Mouse (Mus musculus): ENCODE measurements at regions not wholly inside any gene's neighbourhood (a gene's known extent, or its start where the extent isn't known, plus 50 kb on each side); places are given as distances from the start of the nearest gene placed in this dataset.

DNA sequence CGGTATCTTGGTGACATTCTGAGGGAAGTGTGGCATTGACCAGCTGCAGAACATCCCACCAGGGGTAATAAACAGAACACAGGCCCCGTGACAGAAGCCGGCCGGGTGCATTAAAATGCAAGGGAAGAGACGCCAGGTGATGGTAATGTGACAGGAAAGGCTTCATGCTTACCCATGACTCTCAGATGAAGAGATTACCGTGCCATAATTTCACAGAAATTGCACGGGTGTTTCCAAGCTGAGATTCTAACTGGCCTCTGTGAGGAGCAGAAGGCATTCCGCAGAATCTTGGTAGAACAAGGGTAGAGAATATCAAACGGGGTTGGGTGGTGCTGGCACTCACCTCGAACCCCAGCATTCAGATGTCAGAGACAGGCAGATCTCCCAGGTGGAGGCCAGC lies 362.4 kb upstream of the 3110018I06Rik start:
- Histone ChIP-seq H3K79me3 (ENCODE audit: low read depth) (no peaks in the 10 kb centered on the region), H3K27me3 (ENCODE audit: control insufficient read depth, insufficient read depth, insufficient read length) (no peaks in the 10 kb centered on the region), H3ac (ENCODE audit: control insufficient read depth, insufficient read length, low read depth) (no peak overlapping the region), H3K36me3 (ENCODE audit: control insufficient read depth, insufficient read depth) (no peaks in the 10 kb centered on the region), H3K79me2 (ENCODE audit: control insufficient read depth, insufficient read depth) (no peaks in the 10 kb centered on the region), H3K4me3 (ENCODE audit: insufficient read depth, poor library complexity, severe bottlenecking) (no peak overlapping the region)
- no peak for TF ChIP-seq CEBPB (IDR thresholded peaks at IDR 0.05; ENCODE audit: low read depth)
- TF ChIP-seq USF1 (IDR thresholded peaks at IDR 0.05; ENCODE audit: low read depth) = no peak
- TF ChIP-seq FOSL1 (IDR thresholded peaks at IDR 0.05; ENCODE audit: insufficient read depth, low read length, poor library complexity, severe bottlenecking) = no peak
- TF ChIP-seq MYOD1 (IDR thresholded peaks at IDR 0.05; ENCODE audit: control insufficient read depth, insufficient read length, low read depth) = no peak
- no peak for TF ChIP-seq CTCF (IDR thresholded peaks at IDR 0.05; ENCODE audit: control insufficient read depth, insufficient read depth, insufficient read length)
- TF ChIP-seq MAX (IDR thresholded peaks at IDR 0.05) = no peak
- no peak for TF ChIP-seq MYOG (IDR thresholded peaks at IDR 0.05; ENCODE audit: control insufficient read depth, extremely low read depth, insufficient read length)

DNA sequence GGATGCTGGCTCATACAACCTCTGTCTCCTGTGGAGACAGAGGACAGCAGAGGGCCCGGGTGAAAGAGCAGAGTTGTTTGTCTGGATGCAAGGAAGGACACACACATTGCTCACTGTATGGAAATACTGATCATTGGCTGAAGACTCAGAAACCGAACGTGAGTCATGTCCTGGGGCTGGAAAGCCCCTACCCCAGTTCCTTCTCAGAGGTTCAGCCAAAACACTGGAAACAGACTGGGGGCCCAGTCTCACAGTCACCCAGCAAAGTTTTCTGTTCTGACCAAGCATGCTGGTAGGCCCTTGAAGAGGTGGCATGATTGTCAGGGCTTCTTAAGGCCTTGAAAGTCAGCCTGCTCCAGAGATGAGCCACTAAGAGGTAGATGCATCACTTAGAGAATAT lies 360.8 kb upstream of the 3110018I06Rik start:
- Histone ChIP-seq H3K4me3 (ENCODE audit: insufficient read depth, poor library complexity, severe bottlenecking) (no peak overlapping the region), H3K79me3 (ENCODE audit: low read depth) (no peaks in the 10 kb centered on the region), H3K79me2 (ENCODE audit: control insufficient read depth, insufficient read depth) (no peaks in the 10 kb centered on the region), H3K27me3 (ENCODE audit: control insufficient read depth, insufficient read depth, insufficient read length) (no peaks in the 10 kb centered on the region), H3K36me3 (ENCODE audit: control insufficient read depth, insufficient read depth) (no peaks in the 10 kb centered on the region), H3ac (ENCODE audit: control insufficient read depth, insufficient read length, low read depth) (no peak overlapping the region)
- TF ChIP-seq MYOG (IDR thresholded peaks at IDR 0.05; ENCODE audit: control insufficient read depth, extremely low read depth, insufficient read length) (no peak), MYOD1 (IDR thresholded peaks at IDR 0.05; ENCODE audit: control insufficient read depth, insufficient read length, low read depth) (no peak), MAX (IDR thresholded peaks at IDR 0.05) (no peak), CEBPB (IDR thresholded peaks at IDR 0.05; ENCODE audit: low read depth) (no peak), USF1 (IDR thresholded peaks at IDR 0.05; ENCODE audit: low read depth) (no peak), FOSL1 (IDR thresholded peaks at IDR 0.05; ENCODE audit: insufficient read depth, low read length, poor library complexity, severe bottlenecking) (no peak), CTCF (IDR thresholded peaks at IDR 0.05; ENCODE audit: control insufficient read depth, insufficient read depth, insufficient read length) (no peak)

DNA sequence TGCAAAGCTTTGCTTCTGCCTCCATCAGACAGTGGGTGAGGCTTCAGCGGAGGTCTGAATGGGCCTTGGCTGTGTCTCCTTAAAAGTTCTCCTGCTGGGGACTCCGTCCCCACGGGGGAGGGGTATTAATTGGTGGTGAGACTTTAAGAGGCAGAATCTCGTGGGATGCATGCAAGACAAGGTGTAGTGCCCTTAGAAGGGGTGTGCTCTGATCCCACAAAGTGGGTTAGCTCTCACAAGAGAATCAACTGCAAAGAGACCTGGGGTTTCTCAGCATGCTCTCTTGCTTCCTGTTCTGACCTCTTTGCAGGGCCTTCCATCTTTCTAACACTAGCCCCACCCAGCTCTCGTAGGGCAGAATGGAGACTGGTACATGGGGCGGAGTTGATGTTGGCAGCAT lies 359.2 kb upstream of the 3110018I06Rik start:
- Histone ChIP-seq H3K79me3 (ENCODE audit: low read depth) (no peaks in the 10 kb centered on the region), H3K27me3 (ENCODE audit: control insufficient read depth, insufficient read depth, insufficient read length) (no peaks in the 10 kb centered on the region), H3K4me3 (ENCODE audit: insufficient read depth, poor library complexity, severe bottlenecking) (no peak overlapping the region)

DNA sequence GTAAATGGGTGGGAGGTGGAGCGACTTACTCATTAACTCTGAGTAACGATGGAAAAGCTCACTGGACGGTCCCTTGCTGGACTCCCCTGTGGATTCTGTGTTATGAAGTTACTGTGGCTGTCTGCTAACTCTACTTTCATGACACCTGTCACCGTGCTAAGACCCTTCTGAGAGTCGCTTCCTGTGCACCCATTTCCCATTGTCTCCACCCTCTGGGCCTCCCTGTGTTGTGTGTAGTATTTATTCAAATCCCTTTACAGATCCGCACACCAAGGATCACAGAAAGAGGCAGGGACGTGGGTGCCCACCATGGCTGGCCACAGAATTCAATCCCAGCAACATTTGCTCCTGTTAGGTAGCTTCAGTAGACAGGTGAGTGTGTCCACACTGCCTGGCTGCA lies 357.1 kb upstream of the 3110018I06Rik start:
- no peaks in the 10 kb centered on the region for H3K36me3 ChIP-seq (ENCODE audit: control insufficient read depth, insufficient read depth)
- no peak overlapping the region for H3ac ChIP-seq (ENCODE audit: control insufficient read depth, insufficient read length, low read depth)
- no peaks in the 10 kb centered on the region for H3K79me2 ChIP-seq (ENCODE audit: control insufficient read depth, insufficient read depth)
- H3K4me3 ChIP-seq (ENCODE audit: insufficient read depth, poor library complexity, severe bottlenecking) = no peak overlapping the region
- H3K27me3 ChIP-seq (ENCODE audit: control insufficient read depth, insufficient read depth, insufficient read length) = no peaks in the 10 kb centered on the region
- no peaks in the 10 kb centered on the region for H3K79me3 ChIP-seq (ENCODE audit: low read depth)
- TF ChIP-seq MAX (IDR thresholded peaks at IDR 0.05) (no peak), CEBPB (IDR thresholded peaks at IDR 0.05; ENCODE audit: low read depth) (no peak), MYOD1 (IDR thresholded peaks at IDR 0.05; ENCODE audit: control insufficient read depth, insufficient read length, low read depth) (no peak), USF1 (IDR thresholded peaks at IDR 0.05; ENCODE audit: low read depth) (no peak), FOSL1 (IDR thresholded peaks at IDR 0.05; ENCODE audit: insufficient read depth, low read length, poor library complexity, severe bottlenecking) (no peak), CTCF (IDR thresholded peaks at IDR 0.05; ENCODE audit: control insufficient read depth, insufficient read depth, insufficient read length) (no peak), MYOG (IDR thresholded peaks at IDR 0.05; ENCODE audit: control insufficient read depth, extremely low read depth, insufficient read length) (no peak)

More for the DNA sequence above, 359.2 kb upstream of the 3110018I06Rik start:
- H3K36me3 ChIP-seq (ENCODE audit: control insufficient read depth, insufficient read depth) = no peaks in the 10 kb centered on the region
- no peaks in the 10 kb centered on the region for H3K79me2 ChIP-seq (ENCODE audit: control insufficient read depth, insufficient read depth)
- no peak for TF ChIP-seq MYOG (IDR thresholded peaks at IDR 0.05; ENCODE audit: control insufficient read depth, extremely low read depth, insufficient read length)
- no peak for TF ChIP-seq CTCF (IDR thresholded peaks at IDR 0.05; ENCODE audit: control insufficient read depth, insufficient read depth, insufficient read length)
- no peak for TF ChIP-seq FOSL1 (IDR thresholded peaks at IDR 0.05; ENCODE audit: insufficient read depth, low read length, poor library complexity, severe bottlenecking)
- no peak for TF ChIP-seq MYOD1 (IDR thresholded peaks at IDR 0.05; ENCODE audit: control insufficient read depth, insufficient read length, low read depth)
- no peak for TF ChIP-seq MAX (IDR thresholded peaks at IDR 0.05)
- no peak for TF ChIP-seq USF1 (IDR thresholded peaks at IDR 0.05; ENCODE audit: low read depth)
- TF ChIP-seq CEBPB (IDR thresholded peaks at IDR 0.05; ENCODE audit: low read depth) = no peak
- no peak overlapping the region for H3ac ChIP-seq (ENCODE audit: control insufficient read depth, insufficient read length, low read depth)

DNA sequence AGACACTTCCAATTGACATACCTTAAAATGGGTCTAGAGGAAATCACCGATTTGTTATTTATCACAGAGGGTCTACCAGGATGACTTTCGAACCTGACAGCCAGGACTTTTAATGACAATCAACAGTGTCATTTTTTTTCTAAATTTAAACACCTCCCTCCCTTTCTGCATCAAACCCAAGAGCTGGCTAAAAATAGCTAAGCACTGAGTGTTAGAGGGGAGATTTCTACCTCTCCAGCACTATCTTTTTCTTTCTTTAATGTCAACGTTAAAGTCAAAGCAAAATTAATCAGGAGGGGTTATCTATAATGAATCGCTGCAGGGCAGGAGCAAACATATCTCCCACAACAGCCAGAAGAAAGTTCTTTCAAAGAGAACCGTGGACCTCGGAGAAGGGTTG lies 356.6 kb upstream of the 3110018I06Rik start:
- TF ChIP-seq CTCF (IDR thresholded peaks at IDR 0.05; ENCODE audit: control insufficient read depth, insufficient read depth, insufficient read length) (no peak), FOSL1 (IDR thresholded peaks at IDR 0.05; ENCODE audit: insufficient read depth, low read length, poor library complexity, severe bottlenecking) (no peak), MYOG (IDR thresholded peaks at IDR 0.05; ENCODE audit: control insufficient read depth, extremely low read depth, insufficient read length) (no peak), CEBPB (IDR thresholded peaks at IDR 0.05; ENCODE audit: low read depth) (no peak), MAX (IDR thresholded peaks at IDR 0.05) (no peak), USF1 (IDR thresholded peaks at IDR 0.05; ENCODE audit: low read depth) (no peak), MYOD1 (IDR thresholded peaks at IDR 0.05; ENCODE audit: control insufficient read depth, insufficient read length, low read depth) (no peak)
- H3K79me2 ChIP-seq (ENCODE audit: control insufficient read depth, insufficient read depth) = no peaks in the 10 kb centered on the region
- H3ac ChIP-seq (ENCODE audit: control insufficient read depth, insufficient read length, low read depth) = no peak overlapping the region
- no peaks in the 10 kb centered on the region for H3K79me3 ChIP-seq (ENCODE audit: low read depth)
- H3K27me3 ChIP-seq (ENCODE audit: control insufficient read depth, insufficient read depth, insufficient read length) = no peaks in the 10 kb centered on the region
- H3K36me3 ChIP-seq (ENCODE audit: control insufficient read depth, insufficient read depth) = no peaks in the 10 kb centered on the region
- no peak overlapping the region for H3K4me3 ChIP-seq (ENCODE audit: insufficient read depth, poor library complexity, severe bottlenecking)

DNA sequence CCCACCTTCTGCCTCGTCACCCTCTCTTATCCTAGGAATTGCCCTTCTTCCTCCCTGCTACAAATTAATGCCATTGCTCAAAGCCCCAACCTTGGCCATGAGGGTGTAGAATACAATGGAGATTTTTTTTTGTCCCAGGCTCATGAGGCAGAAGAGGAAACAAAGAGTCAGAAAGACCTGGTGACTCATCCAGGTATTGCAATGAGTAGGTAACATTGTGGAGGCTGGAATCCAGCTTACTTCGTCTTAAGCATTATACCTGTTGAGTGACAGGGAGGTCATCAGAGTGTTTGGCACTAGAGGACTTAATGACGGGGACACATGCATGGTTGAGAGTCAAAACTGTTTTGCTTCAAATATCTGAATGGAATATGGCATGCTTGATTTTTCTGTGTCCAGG lies 355.9 kb upstream of the 3110018I06Rik start:
- Histone ChIP-seq H3K36me3 (ENCODE audit: control insufficient read depth, insufficient read depth) (no peaks in the 10 kb centered on the region), H3K27me3 (ENCODE audit: control insufficient read depth, insufficient read depth, insufficient read length) (no peaks in the 10 kb centered on the region), H3K79me2 (ENCODE audit: control insufficient read depth, insufficient read depth) (no peaks in the 10 kb centered on the region), H3ac (ENCODE audit: control insufficient read depth, insufficient read length, low read depth) (no peak overlapping the region), H3K79me3 (ENCODE audit: low read depth) (no peaks in the 10 kb centered on the region), H3K4me3 (ENCODE audit: insufficient read depth, poor library complexity, severe bottlenecking) (no peak overlapping the region)
- no peak for TF ChIP-seq MYOG (IDR thresholded peaks at IDR 0.05; ENCODE audit: control insufficient read depth, extremely low read depth, insufficient read length)
- no peak for TF ChIP-seq CEBPB (IDR thresholded peaks at IDR 0.05; ENCODE audit: low read depth)
- no peak for TF ChIP-seq MYOD1 (IDR thresholded peaks at IDR 0.05; ENCODE audit: control insufficient read depth, insufficient read length, low read depth)
- TF ChIP-seq FOSL1 (IDR thresholded peaks at IDR 0.05; ENCODE audit: insufficient read depth, low read length, poor library complexity, severe bottlenecking) = no peak
- TF ChIP-seq USF1 (IDR thresholded peaks at IDR 0.05; ENCODE audit: low read depth) = no peak
- TF ChIP-seq CTCF (IDR thresholded peaks at IDR 0.05; ENCODE audit: control insufficient read depth, insufficient read depth, insufficient read length) = no peak
